Mouse (Mus musculus): ENCODE data around the gene Tusc2. TPM values are rescaled to one million over a fixed set of nuclear protein-coding genes. Genes with fewer than 3 reads are reported as not detected.
A peak's percentile ranks its signal among the peaks of the same experiment; 100 is the strongest.

Gene Tusc2
- polyA plus RNA-seq, 1 experiment from 2014 or later = 30.9 TPM

DNA sequence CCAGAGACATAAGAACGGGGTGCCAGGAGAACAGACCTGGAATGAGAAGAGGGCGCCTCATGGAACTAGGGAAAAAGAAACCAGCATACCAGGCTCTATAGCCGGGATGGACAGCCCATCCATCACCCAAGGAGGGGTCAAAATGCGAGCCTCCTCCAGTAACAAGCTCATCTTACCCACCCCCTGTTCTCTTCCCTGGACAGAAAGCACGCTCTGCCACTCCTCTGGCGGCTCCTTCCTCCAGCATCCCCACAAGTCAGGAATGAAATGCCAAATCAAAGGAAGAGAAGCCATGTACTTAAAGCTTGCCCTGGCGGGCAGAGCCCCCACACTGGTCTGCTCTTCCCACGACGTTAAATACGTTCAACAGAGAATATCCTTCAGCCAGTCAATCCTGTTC is 22.1 kb upstream of the Tusc2 start:
- Histone ChIP-seq H3K36me3 (ENCODE audit: inconsistent target) (peaks cover 41% of the 10 kb centered on the region), H3K27ac (no peak overlapping the region), H3K4me3 (ENCODE audit: inconsistent target) (peak overlapping the region; percentile 78; the same call in 1 of the 2 replicates), H3K79me2 (ENCODE audit: inconsistent target) (peaks cover 24% of the 10 kb centered on the region)
- WGBS (ENCODE audit: missing documents) = 75% methylated on average over 9 of the region's 10 CpGs

DNA sequence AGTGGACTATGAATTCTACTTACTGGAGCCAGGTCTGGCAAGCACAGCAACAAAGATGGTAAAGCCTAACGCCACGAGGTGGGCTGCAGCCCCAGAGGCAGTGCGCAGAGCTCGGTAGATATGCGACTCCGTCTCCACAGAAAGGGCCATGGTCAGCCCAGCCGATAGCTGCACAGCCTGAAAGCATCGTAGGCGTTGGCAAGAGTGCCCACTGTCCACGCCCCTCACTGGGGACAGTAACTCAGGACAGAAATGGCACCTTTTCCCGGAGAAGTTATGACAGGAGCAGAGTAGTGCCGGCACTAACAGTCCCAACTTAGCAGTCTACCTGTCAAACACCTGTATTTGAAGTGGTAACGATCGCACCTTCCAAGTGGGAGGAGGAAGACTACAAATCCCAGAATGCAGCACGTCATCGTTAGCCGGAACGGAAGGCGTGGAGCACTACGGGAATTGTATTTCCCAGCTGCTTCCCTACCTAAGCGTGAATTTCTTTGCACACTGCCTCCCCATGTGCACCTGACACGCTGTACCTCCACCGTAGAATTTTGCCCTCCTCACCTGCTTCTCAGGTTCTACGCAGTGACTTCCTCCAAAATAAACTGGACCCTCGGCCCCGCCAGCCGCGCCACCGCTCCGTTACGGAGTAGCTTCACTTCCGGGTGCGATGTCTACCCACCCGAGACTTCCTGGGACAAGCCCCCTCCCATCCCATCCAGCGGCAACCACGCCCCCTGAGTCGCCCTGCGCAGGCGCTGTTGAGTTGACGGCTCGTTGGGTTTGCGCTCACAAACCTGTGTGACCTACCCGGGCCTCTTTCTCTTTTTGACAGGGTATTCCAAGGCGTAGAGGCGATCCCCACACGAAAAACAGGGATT is 21.3 kb upstream of the Tusc2 start, which contains the start of the genes Cyb561d2 and Nprl2:
Cyb561d2 (minus strand) TSS at position 720 of the 878 bp plus-strand sequence.
Nprl2 (plus strand) TSS at position 753 of the 878 bp plus-strand sequence.
- peak within 1 kb of the TSS; percentile 72 for H3K27ac ChIP-seq
- H3K4me3 ChIP-seq (ENCODE audit: inconsistent target) = peak within 1 kb of the TSS; percentile 78
- 1% methylated on average over 46 of the region's 46 CpGs for WGBS (ENCODE audit: missing documents)
- peaks cover 41% of the 10 kb centered on the region for H3K36me3 ChIP-seq (ENCODE audit: inconsistent target)
- H3K79me2 ChIP-seq (ENCODE audit: inconsistent target) = peaks cover 17% of the 10 kb centered on the region

GRCm38 (mm10) chr9:107542352-107542686 is 20.7 kb upstream of the Tusc2 start:
- Histone ChIP-seq H3K4me3 (ENCODE audit: inconsistent target) (peak overlapping the region; percentile 78), H3K36me3 (ENCODE audit: inconsistent target) (peaks cover 40% of the 10 kb centered on the region), H3K27ac (peak overlapping the region; percentile 72), H3K79me2 (ENCODE audit: inconsistent target) (peaks cover 11% of the 10 kb centered on the region)
- 2% methylated on average over 11 of the region's 11 CpGs for WGBS (ENCODE audit: missing documents)

GRCm38 (mm10) chr9:107542721-107543120 is 20.3 kb upstream of the Tusc2 start:
- Histone ChIP-seq H3K4me3 (ENCODE audit: inconsistent target) (peak overlapping the region; percentile 78), H3K27ac (peak overlapping the region; percentile 72; the same call in 1 of the 2 replicates), H3K79me2 (ENCODE audit: inconsistent target) (peaks cover 7% of the 10 kb centered on the region; the same call in 1 of the 2 replicates), H3K36me3 (ENCODE audit: inconsistent target) (peaks cover 36% of the 10 kb centered on the region)
- WGBS (ENCODE audit: missing documents) = 66% methylated on average over 7 of the region's 8 CpGs

DNA sequence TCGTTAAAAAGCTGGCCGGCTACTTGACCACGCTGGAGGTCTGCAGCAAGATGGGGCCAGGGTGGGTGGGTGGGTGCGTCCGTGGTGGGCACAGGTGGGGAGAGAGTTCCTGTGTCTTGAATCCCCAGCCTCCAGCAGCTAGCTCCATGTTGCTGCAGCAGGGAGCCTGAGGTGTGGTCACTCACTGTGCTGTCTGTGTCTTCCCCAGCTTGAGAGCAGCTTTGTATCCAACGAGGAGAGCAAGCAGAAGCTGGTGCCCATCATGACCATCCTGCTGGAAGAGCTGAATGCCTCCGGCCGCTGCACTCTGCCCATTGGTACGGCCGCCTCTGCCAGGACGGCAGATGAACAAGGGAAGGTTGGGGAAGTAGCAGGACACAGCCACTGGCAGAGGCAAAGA is 19.8 kb upstream of the Tusc2 start:
- Histone ChIP-seq H3K27ac (no peak overlapping the region), H3K36me3 (ENCODE audit: inconsistent target) (peaks cover 30% of the 10 kb centered on the region), H3K79me2 (ENCODE audit: inconsistent target) (peaks cover under 1% of the 10 kb centered on the region; the same call in 1 of the 2 replicates), H3K4me3 (ENCODE audit: inconsistent target) (no peak overlapping the region)
- 95% methylated on average over 11 of the region's 11 CpGs for WGBS (ENCODE audit: missing documents)

GRCm38 (mm10) chr9:107544196-107544700 is 18.8 kb upstream of the Tusc2 start:
- Histone ChIP-seq H3K79me2 (ENCODE audit: inconsistent target) (no peaks in the 10 kb centered on the region; the same call in 1 of the 2 replicates), H3K27ac (no peak overlapping the region), H3K36me3 (ENCODE audit: inconsistent target) (peaks cover 22% of the 10 kb centered on the region), H3K4me3 (ENCODE audit: inconsistent target) (no peak overlapping the region)
- WGBS (ENCODE audit: missing documents) = 95% methylated on average over 17 of the region's 17 CpGs

GRCm38 (mm10) chr9:107544729-107545128 is 18.3 kb upstream of the Tusc2 start:
- Histone ChIP-seq H3K27ac (no peak overlapping the region), H3K79me2 (ENCODE audit: inconsistent target) (no peaks in the 10 kb centered on the region; the same call in 1 of the 2 replicates), H3K36me3 (ENCODE audit: inconsistent target) (peaks cover 17% of the 10 kb centered on the region), H3K4me3 (ENCODE audit: inconsistent target) (no peak overlapping the region)
- 95% methylated on average over 12 of the region's 12 CpGs for WGBS (ENCODE audit: missing documents)

GRCm38 (mm10) chr9:107545199-107545598 is 17.9 kb upstream of the Tusc2 start:
- Histone ChIP-seq H3K36me3 (ENCODE audit: inconsistent target) (peaks cover 15% of the 10 kb centered on the region), H3K4me3 (ENCODE audit: inconsistent target) (no peak overlapping the region), H3K27ac (no peak overlapping the region), H3K79me2 (ENCODE audit: inconsistent target) (no peaks in the 10 kb centered on the region; the same call in 1 of the 2 replicates)
- WGBS (ENCODE audit: missing documents) = 90% methylated on average over 10 of the region's 10 CpGs

- Histone ChIP-seq H3K36me3 (ENCODE audit: inconsistent target) (peaks cover 15% of the 10 kb centered on the region), H3K79me2 (ENCODE audit: inconsistent target) (no peaks in the 10 kb centered on the region; the same call in 1 of the 2 replicates), H3K4me3 (ENCODE audit: inconsistent target) (no peak overlapping the region), H3K27ac (no peak overlapping the region)
- WGBS (ENCODE audit: missing documents) = 23% methylated on average over 3 of the region's 3 CpGs
These were observed 17.5 kb upstream of the Tusc2 start for GRCm38 (mm10) chr9:107545602-107546001.

GRCm38 (mm10) chr9:107547026-107547425 is 16.0 kb upstream of the Tusc2 start, which contains the start of gene Zmynd10:
Gene Zmynd10 (plus strand): TSS chr9:107547298.
- no peak within 1 kb of the TSS for H3K4me3 ChIP-seq (ENCODE audit: inconsistent target)
- peaks cover 15% of the 10 kb centered on the region for H3K36me3 ChIP-seq (ENCODE audit: inconsistent target)
- H3K27ac ChIP-seq = no peak within 1 kb of the TSS
- no peaks in the 10 kb centered on the region; the same call in 1 of the 2 replicates for H3K79me2 ChIP-seq (ENCODE audit: inconsistent target)
- WGBS (ENCODE audit: missing documents) = 2% methylated on average over 20 of the region's 20 CpGs

DNA sequence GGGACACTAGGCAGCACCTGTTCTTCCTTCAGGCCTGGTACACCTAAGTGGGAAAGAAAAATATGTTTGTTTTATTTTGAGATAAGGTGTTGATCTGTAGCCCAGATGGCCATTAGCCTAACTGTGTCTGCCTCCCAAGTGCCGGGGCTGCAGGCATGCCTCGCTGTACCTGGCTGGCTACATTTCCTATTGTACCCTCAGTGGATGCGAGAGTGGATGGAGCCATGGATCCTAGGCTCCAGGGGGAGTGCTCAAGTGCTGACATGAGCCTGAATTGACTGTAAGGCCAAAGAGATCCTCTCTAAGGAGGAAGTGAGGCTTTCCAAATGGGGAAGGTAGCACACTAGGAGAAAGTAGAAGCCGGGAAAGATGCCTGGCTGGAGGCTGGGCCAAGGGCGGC is 15.1 kb upstream of the Tusc2 start:
- Histone ChIP-seq H3K36me3 (ENCODE audit: inconsistent target) (peaks cover 15% of the 10 kb centered on the region), H3K27ac (no peak overlapping the region), H3K4me3 (ENCODE audit: inconsistent target) (no peak overlapping the region), H3K79me2 (ENCODE audit: inconsistent target) (peaks cover 4% of the 10 kb centered on the region; the same call in 1 of the 2 replicates)
- WGBS (ENCODE audit: missing documents) = 70% methylated on average over 5 of the region's 5 CpGs

DNA sequence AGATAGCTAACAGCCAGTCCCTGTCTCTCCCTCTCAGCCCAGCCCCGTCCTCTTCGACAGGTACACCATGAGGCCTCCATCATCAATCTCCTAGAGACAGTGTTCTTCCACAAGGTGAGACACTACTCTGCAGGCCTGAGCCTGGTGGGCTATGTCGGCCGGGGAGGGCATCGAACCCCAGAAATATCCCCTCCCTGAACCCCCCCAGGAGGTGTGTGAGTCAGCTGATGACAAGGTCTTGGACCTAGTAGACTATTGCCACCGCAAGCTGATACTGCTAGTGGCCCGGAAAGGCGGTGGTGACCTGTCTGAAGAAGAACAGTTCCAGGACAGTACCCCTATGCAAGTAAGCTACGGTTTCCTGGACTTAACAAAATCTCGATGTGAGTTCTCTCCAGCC is 14.2 kb upstream of the Tusc2 start:
- Histone ChIP-seq H3K79me2 (ENCODE audit: inconsistent target) (peaks cover 13% of the 10 kb centered on the region), H3K36me3 (ENCODE audit: inconsistent target) (peaks cover 14% of the 10 kb centered on the region), H3K4me3 (ENCODE audit: inconsistent target) (no peak overlapping the region), H3K27ac (no peak overlapping the region)
- WGBS (ENCODE audit: missing documents) = 97% methylated on average over 10 of the region's 10 CpGs

DNA sequence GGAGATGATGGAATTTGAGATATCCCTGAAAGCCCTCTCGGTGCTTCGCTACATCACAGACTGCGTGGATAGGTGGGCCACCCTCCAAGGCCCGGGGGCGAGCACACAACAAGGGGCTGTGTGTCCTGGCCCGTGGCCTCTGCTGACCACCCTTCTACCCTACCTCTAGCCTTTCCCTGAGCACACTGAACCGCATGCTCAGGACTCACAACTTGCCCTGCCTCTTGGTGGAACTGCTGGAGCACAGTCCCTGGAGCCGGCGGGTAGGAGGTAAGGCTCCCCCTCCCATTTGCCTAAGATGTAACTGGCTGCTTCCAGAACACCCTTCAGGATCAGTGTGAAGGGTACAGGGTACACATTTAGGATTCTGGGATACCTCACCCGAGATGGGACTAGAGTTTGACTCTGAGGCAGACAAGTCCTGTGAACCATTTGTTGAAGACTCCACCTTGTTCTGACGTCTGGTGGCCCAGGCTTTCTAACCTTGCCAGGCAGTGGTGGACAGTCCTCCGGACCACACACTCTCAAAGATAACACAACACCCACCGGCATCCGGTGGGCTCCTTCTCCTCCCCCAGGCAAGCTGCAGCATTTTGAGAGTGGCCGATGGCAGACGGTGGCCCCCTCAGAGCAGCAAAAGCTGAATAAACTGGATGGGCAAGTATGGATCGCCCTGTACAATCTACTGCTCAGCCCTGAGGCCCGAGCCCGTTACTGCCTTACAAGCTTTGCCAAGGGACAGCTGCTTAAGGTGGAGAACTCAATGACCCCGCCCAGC is 13.6 kb upstream of the Tusc2 start:
- Histone ChIP-seq H3K4me3 (ENCODE audit: inconsistent target) (no peak overlapping the region), H3K79me2 (ENCODE audit: inconsistent target) (peaks cover 14% of the 10 kb centered on the region), H3K27ac (no peak overlapping the region), H3K36me3 (ENCODE audit: inconsistent target) (peaks cover 7% of the 10 kb centered on the region)
- WGBS (ENCODE audit: missing documents) = 96% methylated on average over 14 of the region's 20 CpGs

GRCm38 (mm10) chr9:107550491-107551116 is 12.5 kb upstream of the Tusc2 start:
- no peaks in the 10 kb centered on the region for H3K36me3 ChIP-seq (ENCODE audit: inconsistent target)
- H3K4me3 ChIP-seq (ENCODE audit: inconsistent target) = no peak overlapping the region
- H3K27ac ChIP-seq = no peak overlapping the region
- H3K79me2 ChIP-seq (ENCODE audit: inconsistent target) = peaks cover 18% of the 10 kb centered on the region
- WGBS (ENCODE audit: missing documents) = 72% methylated on average over 23 of the region's 23 CpGs
